Mouse (Mus musculus) thymus, adult 2 months (tissue): ENCODE measurements at regions not wholly inside any gene's neighbourhood (a gene's known extent, or its start where the extent isn't known, plus 50 kb on each side); places are given as distances from the start of the nearest gene placed in this dataset.

Source experiments
- CTCF ChIP-seq: fragments of 200-500 bp; IDR thresholded peaks from 2 replicates; pipeline ENCODE4 v1.5.1; 2012; ENCODE audit warnings: mild to moderate bottlenecking, control low read depth, low read length, moderate library complexity, borderline replicate concordance; ENCODE audit not compliant: control insufficient read depth, poor library complexity, insufficient read depth; ENCODE audit errors: extremely low read depth
- POLR2A ChIP-seq: fragments of 200-500 bp; IDR thresholded peaks from 2 replicates; pipeline ENCODE4 v1.6.1; 2012; ENCODE audit warnings: mild to moderate bottlenecking, low read length, control low read depth, moderate library complexity; ENCODE audit not compliant: control insufficient read depth, poor library complexity, insufficient read depth; ENCODE audit errors: extremely low read depth

GRCm38 (mm10) chr17:45235401-45235800 is 198.1 kb downstream of the Cdc5l start:
- no peak for TF ChIP-seq CTCF
- no peak for TF ChIP-seq POLR2A
